Mouse (Mus musculus): Measurements from ENCODE around the gene Sumf1.
A peak's percentile ranks its signal among the peaks of the same experiment; 100 is the strongest.

Sumf1 gene

DNA sequence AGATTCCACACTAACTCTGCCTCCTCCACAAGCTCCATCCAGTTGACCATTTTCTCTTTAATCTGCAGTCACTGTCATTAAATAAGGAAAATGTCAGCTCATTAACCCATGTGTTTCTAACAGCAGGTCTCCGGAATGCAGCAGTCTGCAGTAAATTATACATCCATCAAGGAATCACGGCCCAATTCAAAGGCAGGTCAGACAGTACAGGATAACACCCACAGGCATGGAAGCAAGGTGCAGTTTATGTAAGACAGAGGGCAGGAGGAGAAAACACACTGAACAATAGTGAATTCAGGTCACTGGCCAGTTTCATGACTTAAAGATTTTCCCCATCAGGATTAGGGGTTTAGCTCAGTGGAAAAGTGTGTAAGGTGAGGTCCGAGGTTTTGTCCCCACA is 40.1 kb downstream of the Sumf1 start:
- DNase-seq, result no peak

- no peak for DNase-seq
Observed at GRCm38 (mm10) chr6:108142796-108143195, 42.6 kb downstream of the Sumf1 start.

GRCm38 (mm10) chr6:108140722-108141490 is 44.5 kb downstream of the Sumf1 start:
- DNase-seq, result no peak

DNA sequence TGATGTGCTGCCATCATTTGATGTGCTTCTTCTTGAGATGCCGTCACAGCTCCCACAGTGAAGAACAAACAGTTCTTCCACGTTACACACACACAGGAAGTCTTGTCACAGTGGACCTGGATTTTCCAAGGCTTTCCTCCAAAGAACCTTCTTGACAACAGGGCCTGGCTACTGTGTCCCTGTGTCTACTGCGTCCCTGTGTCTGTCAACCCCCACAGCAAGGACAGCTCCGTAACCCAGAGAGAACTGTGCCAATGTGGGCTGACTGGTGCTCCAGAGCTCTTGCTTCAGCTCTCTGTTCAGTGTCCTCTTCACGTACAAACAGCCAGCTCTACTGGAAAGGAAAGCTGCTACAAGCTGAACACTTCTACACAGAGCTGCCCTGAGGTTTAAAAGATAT is 48.4 kb downstream of the Sumf1 start:
- no peak for DNase-seq

- no peak for DNase-seq
Observed at GRCm38 (mm10) chr6:108136286-108136685, 49.1 kb downstream of the Sumf1 start.

DNA sequence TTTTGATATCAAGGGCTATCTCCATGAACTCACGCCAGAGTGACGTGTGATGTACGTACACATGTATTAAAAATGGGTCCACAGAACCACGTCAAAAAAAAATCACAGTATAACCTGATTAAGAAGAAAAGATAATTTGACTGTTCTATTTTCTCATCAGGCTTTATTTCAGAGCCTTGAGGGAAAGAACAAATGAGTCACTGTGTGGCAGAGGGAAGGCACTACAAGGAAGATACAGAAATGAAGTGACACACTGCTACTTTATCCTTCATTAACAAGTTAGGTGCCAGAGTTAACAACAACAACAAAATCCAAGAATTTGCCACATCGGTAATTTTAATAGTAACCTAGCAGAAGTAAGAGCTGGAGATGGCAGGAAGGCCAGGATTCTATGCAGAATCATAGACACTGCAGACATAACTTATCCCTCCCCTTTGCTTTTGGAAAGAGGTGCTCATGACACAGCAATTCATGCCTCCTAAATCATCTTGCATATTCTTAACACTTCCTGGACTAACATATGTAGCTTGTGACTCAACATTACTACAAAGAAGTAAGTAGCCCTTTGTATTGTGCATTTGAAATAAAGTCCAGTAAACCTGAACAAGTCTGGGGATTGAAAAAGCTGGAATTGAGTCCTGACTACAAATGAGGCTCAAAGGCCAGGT is 53.0 kb downstream of the Sumf1 start:
- DNase-seq, result no peak

DNA sequence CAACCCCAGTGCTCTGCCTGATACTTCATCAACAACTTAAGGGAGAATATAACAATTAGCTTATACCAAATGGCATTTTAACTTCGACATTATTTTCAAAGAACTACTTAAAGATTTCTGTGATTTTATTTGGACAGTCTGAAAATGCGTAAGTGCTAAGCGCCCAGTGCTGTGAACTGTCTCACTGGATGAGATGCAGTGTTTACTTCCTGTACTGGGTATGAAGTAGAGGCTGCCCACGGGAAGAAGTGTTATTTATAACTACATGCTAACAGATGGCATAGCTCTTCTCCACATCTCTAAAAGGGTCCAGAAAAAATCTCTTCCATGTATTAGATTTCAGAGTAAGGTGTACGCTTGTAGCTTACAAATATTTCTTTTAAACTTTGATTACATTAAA is 54.7 kb downstream of the Sumf1 start:
- DNase-seq, result no peak

DNA sequence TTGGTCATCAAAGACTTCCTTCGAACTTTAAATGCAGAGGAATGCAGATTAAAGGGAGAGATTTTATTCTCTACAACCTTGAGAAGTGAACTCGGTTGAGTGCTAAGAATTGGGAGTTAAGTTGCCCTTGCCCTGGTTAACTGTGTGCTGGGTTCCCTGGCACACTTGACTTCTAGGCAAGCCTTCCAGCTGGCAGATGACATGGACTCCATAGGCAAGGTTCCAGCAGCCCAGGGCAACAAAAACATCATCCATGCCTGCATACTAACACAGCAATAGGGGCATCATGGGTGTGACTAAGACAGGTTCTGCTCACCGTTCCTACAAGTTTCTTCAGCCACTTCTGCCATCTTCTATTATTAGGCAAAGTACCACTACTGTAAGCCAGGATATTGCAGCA is 58.8 kb downstream of the Sumf1 start:
- DNase-seq, result peak; percentile 37

- no peak for DNase-seq
Observed at GRCm38 (mm10) chr6:108125474-108125873, 59.9 kb downstream of the Sumf1 start.

DNA sequence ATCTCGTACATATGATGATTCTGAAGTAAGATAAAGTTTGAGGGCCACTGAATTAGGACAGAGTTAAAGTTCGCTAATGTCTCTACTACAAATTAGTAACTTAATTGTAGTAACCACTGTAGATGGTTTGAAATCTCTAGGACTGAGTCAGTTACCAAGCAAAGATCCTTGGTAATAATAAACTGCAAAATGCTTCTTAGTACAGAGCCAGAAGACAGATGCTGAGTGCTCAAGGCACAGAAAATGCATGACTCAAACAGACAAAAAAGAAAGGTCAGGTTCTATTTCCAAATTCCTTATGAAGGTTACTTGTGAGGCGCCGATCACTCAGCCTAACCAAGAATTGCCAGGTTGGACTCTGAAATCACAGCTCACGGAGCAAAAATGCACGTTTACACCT is 67.5 kb downstream of the Sumf1 start:
- no peak for DNase-seq

GRCm38 (mm10) chr6:108114971-108115370 is 70.4 kb downstream of the Sumf1 start:
- no peak for DNase-seq

DNA sequence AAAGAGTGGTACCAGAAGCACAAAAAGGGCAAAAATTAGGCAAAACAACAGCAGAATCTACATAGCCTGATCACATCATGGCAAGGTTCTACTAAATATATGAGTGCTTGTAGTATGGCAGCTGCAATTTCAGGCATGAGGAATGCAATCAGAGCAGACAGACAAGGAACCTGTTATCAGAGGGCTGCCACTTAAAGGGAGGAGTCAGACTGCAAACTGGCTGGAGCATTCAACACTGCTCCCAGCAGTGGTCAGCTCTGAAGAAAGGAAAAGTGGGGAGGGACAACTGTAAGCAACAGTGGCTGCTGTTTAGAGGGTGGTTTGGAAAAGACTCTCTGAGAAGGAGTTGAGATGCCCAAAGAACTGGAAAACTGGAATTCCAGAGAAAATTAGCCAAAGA is 73.7 kb downstream of the Sumf1 start:
- no peak for DNase-seq

DNA sequence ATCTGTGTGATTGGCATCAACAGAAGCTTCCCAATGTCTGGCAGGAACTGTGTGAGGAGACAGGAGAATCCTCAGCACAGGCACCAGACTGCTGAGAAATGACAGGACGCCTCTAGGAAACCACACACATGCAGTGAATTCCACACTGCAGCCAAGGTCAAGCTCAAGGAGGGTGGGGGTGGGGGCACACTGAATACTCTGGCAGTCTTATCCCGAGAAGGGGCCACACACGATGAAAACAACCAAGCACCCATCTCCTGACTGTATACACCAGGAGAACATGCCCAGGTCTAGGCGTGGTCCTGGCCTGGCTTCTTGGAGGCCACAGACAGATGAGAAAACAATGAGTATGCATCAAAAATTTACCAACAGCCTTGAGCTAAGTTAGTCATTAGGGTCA is 75.0 kb downstream of the Sumf1 start:
- no peak for DNase-seq

DNA sequence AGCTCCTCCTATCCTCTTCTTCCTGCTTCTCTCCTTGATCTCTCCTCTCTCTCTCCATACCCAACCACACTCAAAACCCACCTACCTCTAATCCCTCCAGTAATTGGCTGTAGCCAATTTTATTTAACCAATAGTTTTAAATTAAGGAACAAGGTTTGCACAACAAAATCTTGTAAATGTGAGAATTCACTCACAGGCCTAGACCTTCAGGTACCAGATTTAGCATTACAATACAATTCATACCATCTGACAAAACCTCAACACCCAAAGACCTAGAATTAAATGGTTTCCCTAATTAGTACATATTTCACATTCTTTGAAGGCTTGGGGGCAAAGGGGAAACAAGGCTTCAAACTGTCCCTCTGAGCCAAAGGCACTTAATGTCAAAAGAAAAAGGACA is 78.0 kb downstream of the Sumf1 start:
- DNase-seq, result no peak

DNA sequence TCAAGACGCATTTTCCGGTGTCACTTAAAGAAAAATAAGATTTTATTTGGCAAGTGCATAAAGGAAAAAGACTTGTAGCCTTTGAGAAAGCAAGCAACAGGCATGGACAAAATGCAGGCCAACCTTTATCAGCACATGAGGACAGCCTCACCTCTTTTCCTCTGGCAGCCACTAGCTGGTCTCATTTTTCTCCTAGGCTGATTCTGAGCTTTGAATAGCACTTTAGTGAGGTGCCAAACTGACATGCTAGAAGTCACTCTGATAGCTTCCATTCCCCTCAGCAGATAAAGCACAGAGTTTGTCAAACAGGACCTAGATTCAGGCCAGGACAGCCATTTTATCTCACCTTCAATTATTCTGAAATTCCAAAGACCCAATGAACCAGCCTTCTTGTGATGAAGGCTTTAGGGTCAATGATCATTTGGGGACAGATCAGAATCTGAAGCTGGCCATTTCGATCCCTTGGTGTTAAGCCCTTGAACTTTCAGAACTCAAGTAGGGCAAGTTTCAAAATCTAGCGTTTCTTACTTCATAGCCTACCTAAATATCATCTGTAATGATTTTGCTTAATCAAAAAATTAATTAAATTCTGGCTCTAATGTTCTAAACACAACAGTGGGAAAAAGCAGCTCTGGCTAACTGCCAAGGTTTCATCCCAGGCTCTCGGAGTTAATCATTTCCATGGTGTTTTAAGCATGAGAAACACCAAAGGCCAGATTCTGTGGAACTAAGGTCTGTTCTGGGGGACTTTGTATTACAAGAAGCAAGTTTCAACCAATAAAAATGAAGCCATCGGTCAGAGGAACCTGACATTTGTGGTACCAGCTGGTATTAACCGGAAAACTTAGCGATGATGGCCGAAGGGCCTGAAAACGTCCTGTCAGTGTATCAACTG is 83.2 kb downstream of the Sumf1 start:
- no peak for DNase-seq

DNA sequence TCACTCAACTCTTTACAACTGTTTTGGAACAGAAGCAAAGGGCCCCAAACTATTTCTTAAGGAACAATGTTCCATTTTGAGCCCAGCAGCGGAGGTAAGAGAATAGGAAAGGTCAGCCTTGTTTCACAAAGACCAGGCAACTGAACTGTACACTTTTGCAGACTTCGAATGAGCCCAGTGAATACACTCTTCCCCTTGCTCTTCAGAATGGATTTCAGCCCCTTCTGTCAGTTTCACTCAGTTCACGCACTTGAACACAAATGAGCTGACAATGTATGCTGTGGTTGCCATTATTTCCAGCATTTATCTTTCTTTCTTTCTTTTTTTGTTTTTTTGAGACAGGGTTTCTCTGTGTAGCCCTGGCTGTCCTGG is 86.5 kb downstream of the Sumf1 start:
- no peak for DNase-seq

DNA sequence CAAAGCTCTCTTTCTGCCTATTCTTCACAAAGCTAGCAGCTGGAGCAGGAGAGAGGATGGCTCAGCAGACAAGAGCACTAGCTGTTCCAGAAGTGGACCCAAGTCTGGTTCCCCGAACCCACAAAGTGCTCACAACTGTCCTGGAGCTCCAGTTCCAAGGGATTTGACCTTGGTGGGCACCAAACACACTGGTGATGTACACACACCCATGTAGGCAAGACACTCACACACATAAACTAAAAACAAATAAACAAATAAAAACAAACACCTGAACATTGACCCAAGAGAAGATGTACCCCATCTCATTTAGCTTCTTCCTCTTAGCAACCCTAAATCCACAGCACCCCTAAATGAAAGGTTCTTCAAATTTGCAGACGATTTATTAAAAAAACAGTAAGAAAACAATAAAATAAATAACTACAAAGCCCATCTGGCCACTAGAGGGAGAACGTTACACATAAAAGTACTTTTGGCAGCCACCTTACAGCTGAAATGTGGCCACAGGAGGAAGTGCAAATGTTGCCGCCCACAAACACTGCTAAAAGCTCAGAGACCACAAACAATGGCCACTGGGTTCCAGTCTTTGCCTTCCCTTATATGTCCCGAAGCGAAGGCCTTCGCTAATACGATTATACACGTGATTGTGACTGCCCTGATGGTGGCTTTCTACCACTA is 87.1 kb downstream of the Sumf1 start:
- peak; percentile 48 for DNase-seq

DNA sequence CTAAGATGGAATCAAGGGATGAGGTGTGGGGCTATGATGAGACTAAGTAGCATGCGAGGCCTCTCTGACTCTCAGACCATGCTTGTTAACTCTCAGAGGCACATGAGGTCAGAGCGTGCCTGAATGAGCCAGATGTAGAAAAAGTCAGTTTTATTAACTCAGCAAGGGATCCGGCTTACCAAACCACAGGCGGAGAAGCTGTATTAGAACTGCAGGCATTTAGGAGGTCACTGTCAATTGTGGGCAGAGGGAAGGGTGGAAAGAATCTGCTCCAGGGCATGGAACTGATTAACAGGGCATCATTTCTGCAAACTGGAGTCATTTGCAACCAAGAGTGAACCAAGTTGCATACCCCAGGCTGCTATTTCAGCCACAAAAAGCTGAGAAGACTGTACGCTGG is 89.9 kb downstream of the Sumf1 start:
- no peak for DNase-seq

GRCm38 (mm10) chr6:108093449-108093848 is 91.9 kb downstream of the Sumf1 start:
- no peak for DNase-seq

DNA sequence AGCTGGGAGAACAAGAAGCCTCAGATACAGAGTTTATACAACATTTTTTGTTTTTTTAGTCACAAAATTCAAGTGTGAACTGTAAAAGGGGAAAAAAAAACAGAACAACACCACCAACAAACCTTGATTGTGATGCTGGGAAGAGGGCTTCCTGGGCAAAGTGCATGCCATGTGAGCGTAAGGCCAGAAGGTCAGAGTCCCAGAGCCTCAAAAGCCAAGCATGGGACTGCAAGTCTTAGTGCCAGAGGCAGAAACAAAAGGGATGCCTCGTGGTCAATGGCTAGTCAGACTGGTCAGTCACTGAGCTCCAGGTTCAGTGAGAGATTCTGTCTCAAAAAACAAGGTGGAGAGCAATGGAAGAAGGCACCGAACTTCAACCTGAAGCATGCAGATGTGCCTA is 92.7 kb downstream of the Sumf1 start:
- DNase-seq, result no peak

GRCm38 (mm10) chr6:108091296-108091695 is 94.1 kb downstream of the Sumf1 start:
- no peak for DNase-seq

- no peak for DNase-seq
Observed at GRCm38 (mm10) chr6:108075857-108076256, 109.5 kb downstream of the Sumf1 start.

DNA sequence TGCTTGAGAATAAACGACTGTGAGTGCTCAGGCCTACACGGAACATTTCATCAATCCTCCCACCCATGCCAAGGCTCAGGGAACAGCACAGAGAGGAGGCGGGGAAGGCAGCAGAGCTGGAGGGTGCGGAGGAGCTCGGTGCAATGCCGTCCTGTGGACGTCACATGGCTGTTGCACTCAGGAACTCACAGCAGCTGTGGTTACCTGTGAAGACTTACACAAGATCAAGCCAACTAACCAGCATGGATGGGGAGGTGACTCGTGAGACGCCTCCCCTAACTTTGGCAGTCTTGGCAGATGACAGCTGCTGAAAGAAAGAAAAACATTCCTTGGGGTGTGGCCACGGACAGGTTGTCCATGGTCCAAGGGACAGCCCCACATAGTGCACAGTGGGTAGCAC is 110.8 kb downstream of the Sumf1 start:
- no peak for DNase-seq

Data from cerebellum, adult 18-20 months (tissue).